Mouse (Mus musculus): Measurements from ENCODE around the gene Kcnh4.

Kcnh4 gene

GRCm38 (mm10) chr11:100729976-100730375 lies 29.8 kb downstream of the Kcnh4 start:
- no peak for DNase-seq

DNA sequence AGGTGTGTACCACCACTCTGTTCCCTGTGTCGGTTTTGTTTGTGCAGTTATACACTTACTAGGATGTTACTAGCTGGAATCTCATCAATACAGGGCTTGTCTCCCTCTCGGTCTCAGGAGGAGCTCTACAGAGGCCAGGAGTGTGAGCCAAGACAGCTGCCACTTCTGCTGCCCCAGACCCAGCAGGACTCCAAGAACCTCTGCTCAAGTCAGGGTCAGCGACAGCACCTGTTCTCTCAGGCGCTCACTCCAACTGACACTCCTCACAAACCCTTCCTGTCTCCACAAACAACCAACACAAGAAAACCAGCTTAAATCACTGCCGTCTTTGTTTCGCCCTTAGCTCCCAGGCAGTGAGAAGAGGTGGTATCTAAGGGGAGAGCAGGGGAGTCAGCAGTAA lies 31.1 kb downstream of the Kcnh4 start:
- no peak for DNase-seq

DNA sequence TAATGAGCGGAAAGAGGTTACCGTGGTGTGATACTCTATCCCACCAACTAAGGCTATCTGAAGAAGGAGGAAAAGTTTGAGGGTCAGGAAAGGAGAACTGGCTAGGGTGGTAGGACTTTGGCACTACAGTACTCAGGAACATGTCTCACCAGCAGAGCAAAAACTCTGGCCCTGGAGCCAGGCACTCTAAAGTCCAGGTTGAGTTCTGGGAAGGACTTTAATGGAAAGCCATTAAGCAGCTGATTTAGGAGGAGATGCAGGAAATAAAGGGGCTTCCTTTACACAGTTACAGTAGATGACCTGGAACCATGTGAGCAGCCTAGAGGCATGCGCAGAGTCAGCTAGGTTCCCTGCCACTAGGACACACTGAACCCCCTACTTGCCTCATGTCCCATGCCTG lies 32.5 kb downstream of the Kcnh4 start:
- DNase-seq, result no peak

- DNase-seq, result no peak
These were observed 34.7 kb downstream of the Kcnh4 start for GRCm38 (mm10) chr11:100724919-100725512.

GRCm38 (mm10) chr11:100722493-100723028 lies 37.2 kb downstream of the Kcnh4 start:
- DNase-seq, result no peak

DNA sequence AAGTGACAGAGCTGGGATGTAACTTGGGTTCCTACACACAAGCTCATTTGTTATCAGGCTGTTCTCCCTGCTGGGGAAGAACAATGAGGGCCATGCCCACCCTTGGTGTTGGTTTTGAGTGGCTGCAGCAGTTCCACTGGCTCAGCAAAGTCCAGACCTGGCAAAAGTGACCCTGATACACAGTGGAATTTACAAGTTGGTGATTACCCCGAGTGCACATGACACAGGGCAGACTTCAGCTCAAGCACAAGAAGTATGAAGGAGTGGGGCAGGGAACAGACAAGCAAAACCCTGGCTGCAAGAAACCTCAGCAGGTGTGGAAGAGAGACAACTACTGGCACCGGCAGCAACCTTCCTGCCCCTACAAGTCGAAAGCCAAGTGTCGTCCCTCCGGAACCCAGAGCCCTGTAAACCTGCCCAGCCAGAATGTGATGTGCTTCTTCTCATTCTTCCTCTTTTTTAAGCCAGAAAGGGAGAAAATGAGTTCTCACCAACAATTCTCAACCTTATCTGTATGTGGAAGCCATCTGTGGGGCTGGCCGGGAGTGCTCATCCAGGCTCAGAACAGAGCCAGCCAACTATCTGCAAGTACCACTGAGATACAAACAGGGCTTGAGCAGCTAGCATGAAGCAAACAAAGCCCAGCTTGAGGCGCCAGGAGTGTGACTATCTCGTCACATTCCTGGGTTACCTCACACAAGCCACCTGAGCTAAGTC lies 37.8 kb downstream of the Kcnh4 start:
- no peak for DNase-seq

DNA sequence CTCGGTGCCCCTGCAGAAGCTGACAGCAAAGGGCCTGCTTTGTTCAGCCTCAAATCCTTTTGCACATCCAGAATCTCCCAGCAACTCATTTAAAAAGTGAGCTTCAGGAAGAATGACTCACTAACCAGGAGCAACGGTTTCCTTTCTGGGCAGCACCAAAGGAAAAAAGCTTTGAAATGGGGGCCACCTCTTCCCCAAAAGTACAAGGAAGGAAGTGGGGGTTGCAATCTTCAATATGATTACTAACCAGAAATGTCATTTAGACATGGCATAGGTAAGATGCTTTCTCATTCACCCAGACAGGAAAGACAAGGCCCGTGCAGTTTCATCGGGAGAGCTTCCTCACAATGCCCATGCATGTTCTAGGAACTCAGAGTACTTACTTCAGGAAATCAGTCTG lies 38.5 kb downstream of the Kcnh4 start:
- no peak for DNase-seq

DNA sequence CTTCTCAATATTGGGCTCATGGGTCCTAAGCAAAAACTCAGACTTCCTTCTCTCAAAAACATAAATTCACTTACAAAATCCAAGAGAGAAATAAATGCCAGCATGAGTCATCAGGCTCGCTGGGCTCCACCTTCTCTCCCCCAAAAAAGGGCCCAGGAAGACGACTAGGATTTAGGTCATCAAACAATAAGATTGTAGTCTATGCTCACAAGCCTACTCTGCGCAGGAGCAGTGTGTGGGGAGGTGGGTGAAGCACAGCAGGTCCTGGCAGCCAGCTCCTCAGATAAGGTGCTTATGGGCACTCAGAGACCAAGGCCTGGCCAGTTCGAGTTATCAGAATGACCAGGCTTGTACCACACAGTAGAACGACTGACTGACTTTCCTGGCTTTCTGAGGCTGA lies 39.4 kb downstream of the Kcnh4 start:
- no peak for DNase-seq

DNA sequence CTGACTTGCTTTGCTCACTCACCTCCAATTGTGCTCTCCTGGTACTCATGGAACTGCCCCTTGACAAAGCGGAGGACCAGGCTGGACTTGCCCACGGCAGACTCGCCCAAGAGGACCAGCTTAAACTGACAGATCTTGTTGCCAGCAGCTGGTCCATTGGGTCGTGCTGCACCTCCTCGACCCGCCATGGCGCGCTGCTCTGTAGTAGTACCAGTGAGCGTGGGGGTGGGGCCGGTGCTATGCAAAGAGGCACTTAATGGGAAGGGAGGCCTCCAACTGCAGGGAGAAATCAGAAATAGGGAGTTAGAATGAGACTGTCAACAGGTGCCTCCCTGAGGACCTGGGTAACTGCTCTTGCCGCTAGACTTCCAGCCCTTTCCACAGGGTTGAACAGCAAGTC lies 39.8 kb downstream of the Kcnh4 start:
- DNase-seq, result no peak

GRCm38 (mm10) chr11:100719312-100719711 lies 40.4 kb downstream of the Kcnh4 start:
- DNase-seq, result no peak

DNA sequence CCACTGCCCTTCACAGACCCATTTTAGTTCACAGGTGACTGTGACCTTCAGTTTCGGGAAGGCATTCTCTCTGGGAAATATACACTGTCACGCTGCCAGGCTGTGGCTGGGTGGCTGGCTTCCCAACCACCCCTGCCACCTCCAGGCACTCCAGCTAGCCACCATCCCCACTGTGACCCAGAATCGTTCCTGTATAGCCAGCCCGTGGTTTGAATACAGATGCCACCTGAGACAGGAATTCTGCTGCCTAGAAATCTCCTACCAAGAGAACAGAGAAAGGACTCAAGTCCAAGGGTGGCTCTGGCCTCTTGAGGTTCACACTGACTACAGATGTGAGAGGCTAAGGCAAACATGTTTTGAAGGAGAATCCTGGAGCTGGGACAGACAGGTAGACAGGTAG lies 40.9 kb downstream of the Kcnh4 start:
- DNase-seq, result no peak

GRCm38 (mm10) chr11:100718462-100718861 lies 41.3 kb downstream of the Kcnh4 start:
- DNase-seq, result no peak

DNA sequence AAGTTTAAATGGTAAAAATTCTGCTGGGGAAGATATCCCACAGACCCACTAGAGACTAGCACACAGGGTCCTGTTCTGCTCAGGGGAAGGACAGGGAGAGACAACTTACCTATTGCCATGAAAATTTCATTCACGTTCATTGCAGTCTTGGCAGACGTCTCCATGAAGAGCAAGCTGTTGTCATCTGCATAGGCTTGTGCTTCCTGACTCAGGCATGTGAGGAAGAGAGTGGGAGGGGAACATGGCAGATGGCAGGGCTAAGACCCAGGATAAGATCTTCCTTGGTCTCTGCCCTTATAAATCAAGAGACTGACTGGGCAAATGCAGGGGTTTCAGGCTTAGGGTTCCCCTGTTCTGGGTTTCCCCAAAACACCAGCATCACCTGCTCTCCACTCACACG lies 43.1 kb downstream of the Kcnh4 start:
- DNase-seq, result no peak

- no peak for DNase-seq
These were observed 44.8 kb downstream of the Kcnh4 start for GRCm38 (mm10) chr11:100714948-100715347.

DNA sequence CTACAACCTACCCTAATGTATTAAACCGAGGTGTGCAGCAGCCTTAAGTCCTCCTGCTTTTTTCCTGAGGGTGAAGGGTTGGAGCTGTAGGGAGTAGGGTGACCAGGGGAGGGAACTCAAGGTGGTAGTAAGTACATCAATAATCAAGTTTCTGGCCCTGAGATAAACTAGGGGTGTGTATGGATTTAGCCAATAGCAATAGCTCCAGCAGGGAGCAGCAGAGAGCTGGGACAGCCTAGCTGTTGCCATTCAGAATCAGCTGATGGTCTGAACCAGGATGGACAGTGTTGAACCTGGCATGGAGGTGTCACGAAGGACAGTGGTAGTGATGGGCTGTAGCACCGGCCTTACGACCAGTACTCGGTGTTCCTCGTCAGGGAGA lies 45.2 kb downstream of the Kcnh4 start:
- DNase-seq, result peak; percentile 42 to 62

DNA sequence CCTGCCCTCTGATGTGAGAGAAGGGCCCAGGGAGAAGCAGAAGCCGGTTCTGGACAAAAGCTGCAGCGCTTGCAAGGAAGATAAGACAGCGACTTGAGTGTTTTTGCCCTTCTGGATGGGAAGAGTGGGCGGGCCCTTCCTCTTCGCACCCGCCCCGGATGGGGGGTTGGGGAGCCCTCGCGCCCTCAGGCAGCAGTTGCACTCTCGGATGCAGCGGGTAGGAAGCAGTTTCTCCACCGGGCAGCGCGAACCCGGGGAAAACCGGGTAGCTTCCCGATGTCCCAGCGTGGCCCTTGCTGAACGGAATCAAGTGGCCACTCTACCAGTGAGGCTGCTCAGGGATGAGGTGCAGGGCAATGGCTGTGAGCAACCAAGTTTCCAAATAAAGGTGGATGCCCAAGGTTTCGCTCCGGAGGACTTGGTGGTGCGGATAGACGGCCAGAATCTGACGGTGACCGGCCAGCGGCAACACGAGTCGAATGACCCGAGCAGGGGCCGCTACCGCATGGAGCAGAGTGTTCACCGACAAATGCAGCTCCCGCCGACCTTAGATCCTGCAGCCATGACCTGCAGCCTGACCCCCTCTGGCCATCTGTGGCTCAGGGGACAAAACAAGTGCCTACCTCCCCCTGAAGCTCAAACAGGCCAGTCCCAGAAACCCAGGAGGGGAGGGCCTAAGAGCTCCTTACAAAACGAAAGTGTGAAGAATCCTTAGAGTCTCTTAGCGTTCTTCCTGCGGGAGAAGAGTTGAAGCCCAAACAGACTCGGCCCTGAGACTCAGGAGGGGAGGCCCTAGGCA lies 45.8 kb downstream of the Kcnh4 start, which contains the start of gene Hspb9:
Hspb9 (plus strand) TSS at position 116 of the 799 bp plus-strand sequence.
- peak; percentile 78 to 84 for DNase-seq

GRCm38 (mm10) chr11:100713174-100713573 lies 46.6 kb downstream of the Kcnh4 start:
- no peak for DNase-seq

GRCm38 (mm10) chr11:100711783-100712615 lies 47.7 kb downstream of the Kcnh4 start, which contains the start of gene Kat2a:
Gene Kat2a, minus strand, starts transcription at chr11:100712465.
- peak; percentile 62 to 64 for DNase-seq

GRCm38 (mm10) chr11:100710977-100711376 lies 48.8 kb downstream of the Kcnh4 start:
- DNase-seq, result no peak

DNA sequence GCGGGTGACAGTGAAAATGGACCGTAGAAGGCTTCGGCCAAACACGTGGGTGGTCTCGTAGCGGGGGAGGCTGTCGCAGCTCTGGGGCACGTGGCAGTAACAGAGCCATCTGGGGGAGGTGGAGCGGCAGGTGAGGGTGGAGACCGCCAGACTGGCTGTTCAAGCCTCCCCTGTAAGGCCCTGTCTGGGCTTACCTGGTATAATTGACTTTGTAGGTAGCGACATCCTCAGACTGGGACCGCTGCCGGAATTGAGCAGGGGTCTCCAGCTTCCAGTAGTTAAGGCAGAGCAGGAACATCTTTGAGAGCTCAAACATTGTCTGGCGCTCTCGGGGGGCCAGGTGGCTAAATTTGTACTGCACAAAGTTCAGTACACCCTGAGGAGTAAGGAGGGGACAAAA lies 49.2 kb downstream of the Kcnh4 start:
- no peak for DNase-seq

DNA sequence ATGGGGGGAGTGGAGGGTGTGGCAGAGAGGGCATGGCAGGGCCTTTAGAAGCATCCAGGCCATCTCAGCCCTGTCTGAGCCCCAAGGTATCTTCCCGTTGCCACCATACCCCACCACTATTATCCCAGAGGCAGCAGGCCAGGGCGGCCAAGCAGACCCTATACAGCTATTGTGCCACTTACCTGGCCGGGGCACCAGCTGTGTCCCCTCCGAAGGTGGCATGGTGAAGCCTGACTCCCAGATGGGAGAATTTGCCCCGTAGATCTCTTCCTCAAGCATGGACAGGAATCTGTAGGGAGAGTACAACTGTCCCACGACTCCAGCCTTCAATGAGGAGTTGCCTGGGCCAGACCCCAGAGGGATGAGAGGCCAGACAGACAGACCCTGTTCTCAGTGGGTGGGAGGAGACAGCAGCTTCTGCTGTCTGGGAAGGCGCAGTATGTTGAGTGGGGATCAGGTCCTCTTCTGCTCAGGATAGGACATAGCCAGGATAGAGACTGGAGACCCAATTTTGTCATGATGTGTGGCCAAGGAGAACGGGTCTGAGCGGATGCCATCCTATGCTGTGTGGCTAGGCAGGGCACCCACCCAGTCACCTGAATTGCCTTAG lies 50.4 kb downstream of the Kcnh4 start:
- DNase-seq, result no peak

GRCm38 (mm10) chr11:100705095-100705747 lies 54.5 kb downstream of the Kcnh4 start:
- DNase-seq, result no peak

Data from thymus, adult 18-20 months (tissue).